Mouse (Mus musculus) testis, postnatal 10 days (tissue): ENCODE data around the gene Acot11.

Experiments used
- DNase-seq: peaks from one replicate; pipeline ENCODE4 v3.0.0; 2021; ENCODE audit warnings: low spot score

Gene Acot11

DNA sequence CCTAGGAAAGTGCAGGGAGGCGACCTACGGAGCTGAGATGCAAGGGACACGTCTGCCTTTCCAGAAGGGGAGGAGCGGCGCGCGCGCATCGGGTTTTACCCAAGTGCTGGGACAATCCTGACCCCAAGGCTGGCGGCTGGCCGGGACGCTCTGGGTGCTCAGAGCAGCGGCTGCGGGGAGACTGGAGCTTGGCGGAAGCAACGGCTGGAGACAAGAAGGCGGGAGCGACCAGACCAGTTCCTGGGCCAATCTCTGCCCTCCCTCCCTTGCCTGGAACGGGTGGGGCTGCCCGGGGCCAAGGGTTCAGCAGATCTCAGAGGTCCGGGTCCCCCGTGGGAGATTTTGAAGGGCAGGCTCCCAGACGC lies at the start of gene Acot11:
Gene Acot11, minus strand, starts transcription at position 89 of the 365 bp plus-strand sequence.
- peak; percentile 72 for DNase-seq

DNA sequence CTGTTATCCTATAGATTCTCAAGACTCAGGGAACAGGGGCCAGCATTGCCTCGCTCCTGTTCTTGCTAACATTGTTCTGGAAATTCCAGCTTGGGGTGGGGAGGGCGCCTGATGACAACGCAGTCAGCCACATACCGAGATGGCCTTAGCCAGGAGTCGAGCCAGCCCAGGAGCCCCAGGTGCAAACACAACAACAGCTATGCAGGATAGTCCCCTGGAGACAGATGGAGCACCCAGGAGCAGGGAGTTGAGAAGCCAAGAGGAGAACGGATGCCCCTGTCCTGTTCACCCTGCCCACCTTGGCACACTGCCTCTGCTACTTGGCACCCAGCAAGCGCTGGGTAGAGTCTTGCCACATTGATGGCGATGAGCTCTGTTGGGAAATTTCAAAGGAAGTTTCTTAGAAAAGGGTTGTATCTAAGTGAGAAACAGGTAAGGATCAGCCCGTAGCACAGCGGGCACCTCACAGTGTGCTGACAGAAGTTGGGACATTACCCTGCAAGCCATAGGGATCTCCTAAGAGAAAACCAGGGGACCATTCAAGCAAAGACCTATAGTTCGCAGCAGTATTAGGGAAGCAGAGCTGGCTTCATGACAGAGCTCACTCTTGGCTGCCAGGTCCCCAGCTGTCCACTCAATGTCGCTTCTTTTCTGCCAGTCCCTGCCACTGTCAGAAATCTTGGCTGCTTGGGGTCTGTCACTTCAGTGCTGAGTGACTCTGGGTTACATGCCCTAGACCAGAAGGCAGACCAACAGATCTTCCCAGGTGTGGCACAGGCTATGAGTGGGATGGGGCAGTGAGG lies 43.7 kb upstream of the Acot11 start:
- no peak for DNase-seq

DNA sequence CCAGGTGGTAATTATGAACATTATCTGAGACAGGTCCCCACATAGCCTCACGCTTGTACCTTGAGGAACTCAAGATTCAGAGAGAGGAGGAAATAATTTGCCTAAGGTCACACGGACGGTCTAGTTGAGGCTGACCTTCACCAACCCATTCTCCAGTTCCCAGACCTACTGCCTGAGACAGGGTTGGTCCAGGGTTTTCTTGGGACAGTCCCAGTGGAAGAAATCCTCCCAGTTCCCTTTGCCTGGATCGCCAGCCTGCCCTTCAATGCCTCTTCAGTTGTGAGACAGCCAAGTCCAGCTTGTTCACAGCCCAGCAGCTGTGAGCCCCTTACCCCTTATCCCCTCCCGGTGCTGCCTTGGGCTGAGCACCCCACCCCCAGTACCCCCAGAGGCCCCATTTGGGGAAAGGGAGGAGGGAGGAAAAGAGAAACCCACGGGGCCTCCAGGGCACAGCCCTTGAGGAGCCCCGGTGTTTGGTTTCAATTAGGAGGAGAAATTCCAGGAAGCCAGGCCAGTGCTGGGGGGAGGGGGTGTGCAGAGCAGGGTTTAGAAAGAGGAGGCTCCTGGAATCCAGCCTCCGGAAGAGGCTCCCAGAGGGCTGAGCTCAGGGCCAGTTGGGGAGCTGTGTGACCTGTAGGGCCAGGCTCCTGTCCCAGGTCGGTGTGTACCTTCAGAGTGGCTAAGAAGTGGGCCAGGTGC lies 42.9 kb upstream of the Acot11 start:
- peak; percentile 75 for DNase-seq

DNA sequence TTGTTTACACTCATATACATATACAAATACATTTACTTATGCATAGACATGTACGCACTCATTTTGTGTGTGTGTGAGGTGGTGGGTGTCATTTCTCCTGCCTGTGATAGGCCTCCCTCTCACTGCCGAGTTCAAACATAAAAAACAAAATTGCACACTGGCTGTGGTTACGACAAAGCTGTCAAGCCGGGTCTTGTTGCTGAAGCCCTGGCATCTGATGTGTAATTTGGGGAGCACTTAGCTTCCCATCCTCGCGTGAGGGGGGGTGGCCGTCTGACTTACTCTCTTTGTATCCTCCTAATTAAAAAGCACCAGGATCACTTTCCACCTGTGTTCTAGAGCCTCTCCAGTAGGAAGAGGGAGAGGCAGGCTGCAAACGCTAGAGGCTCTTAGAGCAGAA lies 37.8 kb upstream of the Acot11 start:
- no peak for DNase-seq

DNA sequence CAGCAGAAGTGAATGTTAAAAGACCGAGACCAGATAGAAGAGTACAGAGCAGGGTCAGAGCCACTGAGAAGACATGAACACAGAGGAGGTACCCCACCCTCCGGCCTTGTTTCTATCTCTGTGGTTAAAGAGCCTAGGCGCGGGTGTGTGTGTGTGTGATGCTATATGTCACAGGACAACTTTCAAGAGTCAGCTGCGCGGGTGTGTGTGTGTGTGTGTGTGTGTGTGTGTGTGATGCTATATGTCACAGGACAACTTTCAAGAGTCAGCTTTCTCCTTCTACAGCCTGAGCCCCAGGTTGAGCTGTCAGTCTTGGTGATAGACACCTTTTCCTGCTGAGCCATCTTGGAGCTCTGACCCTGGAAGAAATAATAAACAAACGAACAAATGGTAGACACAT lies 37.1 kb upstream of the Acot11 start:
- no peak for DNase-seq

DNA sequence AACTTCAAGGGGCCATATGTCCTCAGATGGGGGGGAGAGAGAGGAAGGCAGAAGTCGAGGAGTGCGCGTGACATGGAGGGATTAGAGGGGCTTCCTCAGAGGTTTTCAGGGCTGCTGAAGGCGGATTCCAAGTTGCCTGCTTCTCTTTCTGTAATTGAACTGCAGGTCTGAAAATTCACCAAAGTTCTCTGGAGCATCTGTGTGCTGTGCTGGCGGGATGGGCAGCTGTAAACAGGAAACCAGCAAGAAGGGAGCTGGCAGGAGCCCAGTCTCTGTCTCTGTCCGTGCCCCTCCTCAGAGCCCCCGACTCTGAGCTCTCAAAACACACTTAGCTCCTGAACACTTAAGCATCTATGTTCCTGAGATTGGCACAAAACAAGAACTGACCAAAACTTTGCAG lies 36.5 kb upstream of the Acot11 start:
- no peak for DNase-seq

DNA sequence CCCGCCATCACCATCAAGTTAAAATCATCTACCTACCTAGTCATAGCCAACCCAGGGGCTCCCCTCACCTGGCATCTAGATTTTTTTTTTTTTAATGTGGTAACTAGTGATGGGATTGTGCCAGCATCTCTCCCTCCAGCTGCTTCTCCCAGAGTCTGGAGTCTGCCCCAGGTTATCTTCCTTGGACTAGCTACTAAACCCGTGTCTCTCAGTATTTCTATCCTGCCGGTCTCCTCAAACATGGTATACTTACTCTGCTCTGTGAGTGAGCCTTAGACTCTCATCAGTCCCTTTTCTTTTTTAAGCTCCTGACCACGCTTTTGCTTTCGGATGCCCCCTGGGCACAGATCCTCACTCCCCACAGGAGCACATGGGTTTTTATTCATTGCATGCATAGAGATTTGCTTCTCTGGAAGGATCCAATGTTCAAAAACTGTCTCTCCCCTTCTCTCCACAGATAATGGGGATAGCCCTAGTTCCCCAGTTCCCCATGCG lies 35.9 kb upstream of the Acot11 start:
- no peak for DNase-seq

DNA sequence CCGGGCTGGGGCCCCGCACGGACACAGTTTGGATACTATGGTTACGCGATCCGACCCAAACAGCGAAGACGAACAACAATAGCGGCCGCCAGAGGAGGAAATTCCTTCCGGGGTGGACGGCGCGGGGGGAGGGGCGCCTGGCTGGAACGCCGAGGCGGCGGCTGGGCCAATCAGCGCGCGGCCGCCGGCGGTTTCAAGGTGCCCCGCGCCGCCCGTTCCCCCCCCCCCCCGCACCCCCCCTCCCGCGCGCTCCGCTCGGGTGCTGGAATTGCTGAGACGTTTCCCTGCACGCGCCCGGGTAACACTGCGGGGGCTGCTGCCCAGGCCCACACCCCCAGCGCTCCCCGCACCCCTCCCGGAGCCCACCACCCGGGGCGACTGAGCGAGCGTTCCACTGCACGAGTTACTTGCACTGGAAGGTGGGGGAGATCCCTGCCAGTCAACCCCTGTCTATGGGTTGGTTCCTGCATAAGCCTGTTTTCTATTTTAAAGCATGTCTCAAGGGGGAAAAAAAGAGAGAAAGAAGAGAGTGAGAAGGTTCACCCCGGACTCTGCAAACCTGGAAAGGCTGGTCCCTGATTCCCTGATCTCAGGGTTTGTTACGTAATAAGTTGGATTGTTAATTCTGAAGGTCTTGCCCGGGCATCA lies 35.3 kb upstream of the Acot11 start:
- peak; percentile 98 for DNase-seq

DNA sequence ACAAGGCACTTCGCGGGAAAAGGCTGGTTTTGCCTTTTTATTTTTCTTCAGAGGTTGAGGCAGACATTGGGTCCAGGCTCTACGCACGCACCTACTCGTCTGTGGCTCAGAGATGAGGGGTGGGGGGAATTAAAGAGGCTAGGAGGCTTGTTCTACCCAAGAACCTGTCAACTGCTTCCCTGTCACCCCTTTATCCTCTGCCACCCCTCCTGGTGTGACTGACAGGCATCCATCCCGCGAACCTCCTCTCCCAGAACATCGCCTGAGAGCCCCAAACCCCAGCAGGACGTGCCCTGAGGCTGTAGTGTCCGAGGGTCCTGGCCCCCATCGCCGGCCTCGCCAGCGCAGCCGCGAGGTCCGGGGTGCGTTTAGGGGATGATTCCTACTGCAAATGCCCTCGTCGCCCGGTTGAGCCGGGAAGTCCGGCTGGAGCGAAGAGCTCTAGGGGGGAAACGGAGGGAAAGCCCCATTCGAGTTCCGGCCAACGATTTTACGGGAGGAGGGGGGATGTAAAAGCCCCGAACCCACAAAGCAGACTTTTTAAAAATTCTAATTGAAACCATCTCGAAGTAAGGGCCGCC lies 34.5 kb upstream of the Acot11 start:
- peak; percentile 65 for DNase-seq

DNA sequence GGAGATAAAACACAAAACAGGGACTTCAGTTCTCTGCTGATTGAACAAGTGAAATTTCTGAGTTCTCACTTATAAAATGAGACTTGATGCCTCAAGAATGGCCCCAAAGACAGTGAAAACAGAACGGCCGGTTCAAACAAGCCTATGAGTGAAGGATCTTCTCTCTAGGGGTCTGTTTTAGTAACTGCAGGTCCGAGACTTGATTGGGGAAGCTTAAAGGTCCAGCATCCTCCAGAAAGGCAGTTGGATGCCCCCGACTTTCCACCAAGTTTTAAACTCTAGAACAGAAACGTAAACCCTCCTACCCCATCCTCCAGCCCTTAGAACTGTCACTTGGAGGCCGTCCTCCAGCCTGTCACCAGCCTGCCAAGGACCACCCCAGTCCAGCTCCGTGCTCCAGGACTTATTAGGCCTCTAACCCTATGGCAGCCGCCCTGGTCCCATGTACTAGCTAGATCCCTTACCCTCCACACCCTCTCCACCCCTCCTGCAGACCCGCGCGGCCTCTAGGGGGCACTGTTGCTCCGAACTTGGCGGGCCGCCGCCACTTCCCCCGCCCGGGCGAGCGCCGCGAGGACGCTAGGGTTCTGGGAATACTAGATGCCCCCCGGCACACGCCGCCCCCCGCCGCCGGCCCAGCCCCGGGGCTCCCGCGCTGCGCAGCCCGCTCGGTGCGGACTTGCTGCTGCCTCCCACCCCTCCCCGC lies 33.9 kb upstream of the Acot11 start:
- peak; percentile 100 for DNase-seq

DNA sequence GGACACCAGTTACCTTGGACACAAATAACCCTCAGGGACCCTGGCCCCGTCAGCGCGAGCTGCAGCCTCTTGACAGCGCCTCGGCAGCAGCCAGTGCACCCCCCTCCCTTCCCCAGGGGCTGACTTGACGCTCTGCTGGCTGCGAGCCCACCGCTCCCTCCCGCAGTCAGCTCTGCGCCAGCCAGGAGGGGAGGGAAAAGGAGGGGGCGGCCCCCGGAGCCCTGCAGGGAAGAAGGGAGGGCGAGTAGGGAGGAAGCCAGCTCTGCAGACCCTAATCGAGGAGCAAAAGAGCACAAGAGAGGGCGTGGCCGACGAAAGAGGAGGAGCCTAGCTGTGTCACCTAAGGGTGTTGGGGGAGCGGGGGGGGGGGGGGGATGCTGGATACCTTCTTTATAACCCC lies 33.2 kb upstream of the Acot11 start:
- DNase-seq, result peak; percentile 85

DNA sequence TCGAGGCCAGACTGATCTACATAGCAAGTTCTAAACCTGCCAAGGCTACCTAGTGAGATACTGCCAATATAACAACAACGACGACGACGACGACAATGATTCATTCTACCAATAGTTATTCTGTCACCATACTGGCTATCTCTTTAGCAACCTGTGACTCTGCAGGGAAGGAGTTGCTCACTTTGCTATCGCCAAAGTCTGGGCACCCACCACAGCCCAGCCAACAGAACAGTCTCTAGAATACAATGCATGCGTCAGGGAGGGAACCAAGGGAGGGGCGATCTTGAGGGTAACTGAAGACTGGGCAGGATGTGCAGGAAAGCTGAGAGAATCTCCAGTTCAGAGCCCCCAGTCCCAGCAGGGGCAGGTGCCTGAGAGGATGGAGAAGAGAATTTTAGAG lies 32.6 kb upstream of the Acot11 start:
- DNase-seq, result no peak

DNA sequence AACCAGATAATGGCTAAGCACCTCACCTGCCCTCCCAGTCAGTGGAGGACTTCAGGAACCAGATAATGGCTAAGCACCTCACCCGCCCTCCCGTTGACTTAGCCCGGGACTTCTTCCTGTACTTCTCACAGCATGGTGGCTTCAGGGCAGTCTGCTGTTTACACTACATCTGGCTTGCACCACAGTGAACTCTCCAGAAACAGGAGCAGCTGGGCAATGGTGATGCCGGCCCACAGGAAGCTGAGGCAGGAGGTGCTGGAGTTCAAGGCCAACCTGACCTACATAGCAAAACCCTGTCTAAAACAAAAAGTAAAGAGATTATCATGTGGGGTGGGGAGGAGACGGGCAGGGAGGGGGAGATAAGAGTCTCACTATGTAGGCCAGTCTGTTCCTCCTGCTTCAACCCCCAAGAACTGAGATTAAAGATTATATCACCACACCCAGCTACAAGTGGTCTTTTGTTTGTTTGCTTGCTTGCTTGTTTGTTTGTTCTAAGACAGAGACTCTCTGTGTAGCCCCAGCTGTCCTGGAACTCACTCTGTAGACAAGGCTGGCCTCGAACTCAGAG lies 25.8 kb upstream of the Acot11 start:
- DNase-seq, result no peak

DNA sequence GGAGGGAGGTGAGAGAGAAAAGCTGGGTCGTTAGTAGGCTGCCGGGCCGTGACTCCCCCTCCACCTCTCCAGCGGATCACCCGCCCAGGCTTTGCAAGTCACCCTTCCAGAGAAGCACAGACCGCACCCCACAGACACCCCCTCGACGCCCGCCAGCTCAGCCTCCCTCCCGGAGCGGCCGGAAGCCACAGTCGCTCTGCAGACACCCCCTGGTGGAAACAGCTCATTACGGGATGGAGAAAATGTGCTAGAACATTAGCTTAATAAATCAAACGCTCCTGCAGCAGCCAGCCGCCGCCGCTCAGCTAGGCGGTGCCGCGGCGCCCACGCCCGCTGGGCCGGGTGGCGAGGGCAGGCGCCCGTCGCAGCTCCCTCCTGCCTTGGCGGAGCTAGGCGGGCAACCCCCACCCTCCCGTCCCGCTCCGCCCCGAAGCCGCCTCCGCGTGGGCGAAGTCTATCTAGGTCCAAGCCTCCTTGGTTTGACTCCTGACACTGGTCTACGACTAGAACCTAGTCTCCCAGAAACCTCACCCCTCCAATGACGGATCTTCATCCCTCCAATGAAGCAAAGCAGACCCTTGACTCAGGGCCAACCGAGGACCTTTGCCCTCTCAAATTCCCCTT lies 23.1 kb upstream of the Acot11 start:
- DNase-seq, result peak; percentile 83

DNA sequence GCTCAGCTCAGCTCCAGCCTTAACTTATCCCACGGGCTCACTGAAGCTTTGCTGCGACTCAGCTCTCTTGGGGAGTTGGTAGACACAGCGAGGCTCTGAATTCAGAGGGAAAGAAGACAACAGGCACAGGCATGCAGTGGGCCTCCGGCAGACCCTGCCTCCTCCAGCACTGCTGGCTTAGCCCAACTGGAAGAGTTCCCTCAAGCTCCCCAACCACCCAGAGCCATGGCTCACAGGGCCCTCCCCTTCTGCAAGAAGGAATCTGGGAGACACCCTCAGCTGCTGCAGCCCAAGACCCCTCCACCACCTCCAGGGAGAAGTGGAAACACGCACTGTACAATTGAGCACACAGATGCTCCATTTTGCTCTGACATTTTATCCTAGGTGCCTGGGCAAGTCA lies 20.4 kb upstream of the Acot11 start:
- DNase-seq, result no peak

DNA sequence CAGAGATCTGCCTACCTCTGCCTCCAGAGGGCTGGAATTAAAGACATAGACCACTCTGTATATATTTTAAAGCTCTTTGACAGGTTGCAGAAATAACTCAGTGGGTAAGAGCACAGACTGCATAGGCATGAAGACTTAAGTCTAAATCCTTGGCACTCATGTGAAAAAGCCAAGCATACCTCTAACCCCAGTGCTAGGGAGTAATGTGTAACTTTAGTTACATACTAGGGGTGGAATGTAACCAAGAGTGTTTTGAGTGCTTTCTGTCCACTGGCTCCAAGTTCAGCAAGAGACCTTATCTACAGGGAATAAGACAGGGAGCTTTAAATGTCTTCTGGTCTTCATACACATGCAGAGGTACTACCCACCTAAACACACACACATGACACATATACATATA lies 14.6 kb upstream of the Acot11 start:
- DNase-seq, result no peak

DNA sequence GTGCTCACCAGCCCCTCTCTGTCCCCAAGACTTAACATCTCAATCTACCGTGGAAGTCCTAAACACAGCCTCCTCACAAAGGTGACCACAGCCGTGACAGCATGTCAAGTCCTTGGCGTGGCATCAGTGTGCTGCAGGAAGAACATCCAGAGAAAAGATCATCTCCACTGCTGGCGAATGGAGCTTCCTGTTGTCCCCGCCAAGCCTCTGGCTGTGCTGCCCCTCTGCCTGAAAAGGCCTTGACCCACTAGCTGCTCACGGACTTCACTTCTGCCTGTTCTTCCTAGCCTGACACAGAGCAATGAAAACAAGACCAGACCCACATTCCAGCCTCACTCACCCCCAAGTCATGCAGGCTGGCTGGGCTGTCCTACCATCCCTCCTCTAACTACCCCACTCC lies 13.5 kb upstream of the Acot11 start:
- DNase-seq, result no peak

DNA sequence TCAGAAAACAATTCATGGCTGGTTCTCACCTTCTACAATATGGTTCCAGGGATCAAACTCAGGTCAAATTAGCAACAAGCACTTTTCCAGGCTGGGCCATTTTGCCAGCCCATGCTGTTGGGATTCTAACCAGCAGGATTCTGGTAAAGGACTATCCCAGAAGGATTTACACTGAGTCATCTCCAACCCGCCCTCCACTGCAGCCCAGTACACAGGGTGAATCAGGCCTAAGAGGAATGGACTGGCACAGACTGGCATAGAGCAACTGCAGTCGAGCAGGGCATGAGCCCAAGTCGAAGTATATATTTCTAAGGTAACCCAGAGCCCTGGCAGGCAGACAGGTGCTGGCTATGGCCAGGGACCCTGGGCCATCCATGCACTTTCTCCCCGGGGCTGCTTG lies 12.2 kb upstream of the Acot11 start:
- no peak for DNase-seq

DNA sequence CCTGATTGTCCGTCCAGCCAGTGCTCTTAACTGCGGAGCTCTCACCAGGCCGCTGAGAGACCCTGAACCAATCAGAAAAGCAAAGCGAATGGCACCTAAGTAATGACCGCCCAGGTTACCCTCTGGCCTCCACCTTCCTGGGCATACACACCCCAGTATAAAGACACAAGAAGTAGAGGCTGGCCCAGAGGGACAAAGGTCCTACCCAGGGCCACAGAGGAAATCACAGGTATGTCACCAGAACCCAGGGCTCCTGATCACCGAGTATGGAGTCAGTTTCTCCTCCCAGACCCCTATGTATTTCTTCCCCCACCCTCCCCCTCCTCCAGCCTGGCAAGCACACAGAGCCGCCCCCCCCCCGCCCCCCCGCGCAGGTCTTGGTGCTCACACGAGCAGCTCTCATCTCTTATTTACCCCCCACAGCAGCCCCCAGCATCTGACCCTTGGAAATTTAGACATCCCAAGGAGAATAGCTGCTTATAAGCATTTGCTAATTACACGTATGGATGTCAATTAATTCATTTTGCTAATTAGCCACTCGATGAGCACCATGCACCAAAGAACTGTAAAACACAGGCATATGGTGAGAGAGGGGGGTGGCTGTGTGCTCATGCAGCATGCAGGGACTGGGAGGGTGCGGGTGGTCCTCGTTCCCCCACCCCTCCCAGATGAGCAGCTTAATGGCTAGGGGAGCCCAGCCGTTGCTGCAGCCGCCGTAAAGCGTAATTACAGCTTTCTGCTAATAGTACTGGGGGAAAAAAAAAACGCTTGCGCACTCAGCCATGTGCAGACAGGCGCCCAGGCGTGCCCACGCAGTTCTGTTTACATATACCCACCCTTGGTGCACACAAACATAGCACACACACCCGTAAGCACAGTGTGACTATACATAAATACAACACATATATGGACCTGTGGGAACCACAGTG lies 10.9 kb upstream of the Acot11 start:
- DNase-seq, result no peak

DNA sequence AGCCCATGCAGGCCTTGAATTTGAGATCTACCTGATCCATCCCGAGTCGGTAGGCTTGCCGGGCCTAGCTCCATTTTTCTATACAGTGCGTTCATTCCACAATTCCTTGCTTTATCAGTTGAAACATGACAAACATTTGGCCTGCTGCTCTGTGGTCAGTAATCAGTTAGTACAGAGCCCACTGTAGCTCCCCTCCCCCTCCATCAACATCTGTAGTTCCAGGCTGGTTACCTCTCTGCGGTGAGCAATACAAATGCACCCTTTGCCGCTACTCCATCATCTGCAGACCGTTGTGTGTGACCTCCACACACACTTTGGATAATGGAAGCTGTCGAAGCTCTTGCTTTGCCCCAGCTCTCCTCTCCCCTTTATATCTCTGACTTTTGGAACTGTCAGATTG lies 6.4 kb upstream of the Acot11 start:
- DNase-seq, result no peak
